Mouse (Mus musculus) ES-Bruce4 (cell line): ENCODE measurements around the gene Trib2. TPM values are rescaled to one million over a fixed set of nuclear protein-coding genes. Genes with fewer than 3 reads are reported as not detected.

ENCODE experiments used
- H3K27ac ChIP-seq: 2 replicates; pipeline ENCODE4 v1.5.1; 2012; ENCODE audit warnings: low read length, inconsistent platforms; ENCODE audit not compliant: insufficient read depth
- H3K27me3 ChIP-seq: 2 replicates; pipeline ENCODE4 v1.6.1; 2012; ENCODE audit warnings: mild to moderate bottlenecking, low read length, inconsistent platforms; ENCODE audit not compliant: control insufficient read depth, poor library complexity, insufficient read depth, severe bottlenecking
- H3K36me3 ChIP-seq: 2 replicates; pipeline ENCODE4 v1.6.1; 2012; ENCODE audit warnings: inconsistent platforms, mild to moderate bottlenecking, low read length, moderate library complexity; ENCODE audit not compliant: control insufficient read depth, poor library complexity, insufficient read depth, severe bottlenecking
- H3K4me1 ChIP-seq: one replicate; pipeline ENCODE4 v1.8.1; 2011; ENCODE audit warnings: low read length; ENCODE audit not compliant: control insufficient read depth, insufficient read depth
- H3K4me3 ChIP-seq: 2 replicates; pipeline ENCODE4 v1.5.1; 2011; ENCODE audit warnings: low read depth, mild to moderate bottlenecking, low read length
- H3K9ac ChIP-seq: 2 replicates; pipeline ENCODE4 v1.6.1; 2012; ENCODE audit warnings: low read depth, mild to moderate bottlenecking, inconsistent platforms; ENCODE audit not compliant: poor library complexity, severe bottlenecking
- H3K9me3 ChIP-seq: replicated peaks from 2 replicates; pipeline ENCODE4 v1.6.1; 2012; ENCODE audit warnings: mild to moderate bottlenecking, low read length, inconsistent platforms; ENCODE audit not compliant: control insufficient read depth, poor library complexity, insufficient read depth, severe bottlenecking
- CTCF ChIP-seq: IDR thresholded peaks from one replicate; pipeline ENCODE4 v1.8.1; 2011; ENCODE audit warnings: low read depth, low read length
- EP300 ChIP-seq: IDR thresholded peaks from 2 replicates; pipeline ENCODE4 v1.6.1; 2011; ENCODE audit warnings: low read depth, low read length; ENCODE audit not compliant: insufficient read depth
- POLR2A ChIP-seq: IDR thresholded peaks from one replicate; pipeline ENCODE4 v1.8.1; 2011; ENCODE audit warnings: low read length; ENCODE audit not compliant: insufficient read depth
- polyA plus RNA-seq: library from polyadenylated mRNA; stranded (reverse); fragments of >200 nt; gene quantifications from 2 replicates; pipeline ENCODE4 v1.2.4, GENCODE M21; 2011; ENCODE audit warnings: low read depth; ENCODE audit not compliant: missing spikeins, insufficient read depth, insufficient read length

Trib2 gene
- polyA plus RNA-seq = 8.6 and 11.2 TPM in 2 replicates

DNA sequence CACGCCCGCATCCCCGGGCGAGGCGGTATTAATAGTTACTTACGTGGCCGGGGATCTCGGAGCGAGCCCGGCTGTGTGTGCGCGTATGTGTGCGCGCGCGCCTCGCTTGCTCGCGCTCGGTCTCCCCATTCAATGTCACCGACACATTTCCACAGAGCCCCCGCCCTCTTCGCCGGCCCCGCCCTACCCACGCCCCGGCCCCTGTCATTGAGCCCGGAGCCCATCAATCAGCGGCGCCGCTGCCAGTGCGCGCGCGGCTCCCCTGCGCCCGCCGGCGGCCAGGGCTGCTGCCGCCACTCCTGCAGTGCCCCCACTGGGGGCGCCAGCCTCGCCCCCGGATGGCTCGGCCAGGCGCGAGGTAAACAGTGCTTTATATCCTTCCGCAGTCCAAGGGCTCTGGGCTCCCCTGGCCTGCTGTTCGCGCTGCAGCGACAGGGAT lies at the start of gene Trib2:
TSS of gene Trib2 (minus strand) at position 183 of the 439 bp plus-strand sequence.
- Histone ChIP-seq H3K36me3 (no peaks in the 10 kb centered on the region), H3K27me3 (peaks cover 3% of the 10 kb centered on the region), H3K9me3 (no peaks in the 10 kb centered on the region), H3K27ac (no peak within 1 kb of the TSS), H3K9ac (peak within 1 kb of the TSS; percentile 78), H3K4me1 (no peaks in the 10 kb centered on the region), H3K4me3 (peak within 1 kb of the TSS; percentile 76)
- TF ChIP-seq EP300 (0 out of 2 replicates have a peak, but pooled peaks have one; percentile 12), CTCF (peak; percentile 34), POLR2A (no peak)

DNA sequence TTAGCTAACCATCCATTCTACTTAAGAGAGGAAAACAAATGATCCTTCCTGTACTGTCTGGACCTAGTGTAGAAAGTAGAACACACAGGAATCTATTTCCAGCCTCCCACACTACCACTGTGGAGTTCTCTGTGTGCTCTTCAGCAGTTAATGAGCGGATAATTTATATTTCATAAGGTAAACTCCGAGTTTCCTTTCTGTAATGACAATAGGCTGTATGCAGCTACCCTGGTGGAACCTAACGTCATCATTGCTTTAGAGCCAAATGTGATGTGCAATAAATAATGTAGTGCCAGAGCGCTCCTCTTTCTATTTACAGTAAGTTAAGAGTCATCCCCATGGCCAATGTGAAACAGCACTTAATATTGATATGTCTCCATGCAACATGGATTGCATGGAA lies 41.3 kb upstream of the Trib2 start:
- Histone ChIP-seq H3K9me3 (no peaks in the 10 kb centered on the region), H3K9ac (no peak overlapping the region), H3K27me3 (no peaks in the 10 kb centered on the region), H3K4me3 (no peak overlapping the region), H3K27ac (no peak overlapping the region), H3K36me3 (no peaks in the 10 kb centered on the region), H3K4me1 (no peaks in the 10 kb centered on the region)
- TF ChIP-seq CTCF = no peak
- TF ChIP-seq POLR2A = no peak
- TF ChIP-seq EP300 = no peak

DNA sequence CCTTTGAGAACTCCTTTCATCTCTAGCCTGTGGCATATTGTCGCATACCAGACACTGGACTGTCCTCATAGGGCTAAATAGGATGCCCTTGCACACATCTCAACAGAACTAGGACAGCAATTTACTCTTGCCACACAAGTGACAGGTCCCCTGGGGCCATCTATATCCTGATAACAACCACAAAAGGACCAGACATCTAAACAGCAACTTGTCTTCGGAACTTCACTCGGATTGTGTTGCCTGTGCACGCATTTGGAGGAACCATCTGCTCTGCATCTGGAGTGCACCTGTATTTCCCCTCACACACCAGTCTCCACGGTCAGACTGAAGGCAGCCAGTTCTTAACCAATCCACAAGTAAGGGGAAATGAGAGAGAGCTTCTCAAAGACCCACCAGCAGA lies 39.2 kb upstream of the Trib2 start:
- TF ChIP-seq POLR2A (no peak), CTCF (no peak), EP300 (no peak)

DNA sequence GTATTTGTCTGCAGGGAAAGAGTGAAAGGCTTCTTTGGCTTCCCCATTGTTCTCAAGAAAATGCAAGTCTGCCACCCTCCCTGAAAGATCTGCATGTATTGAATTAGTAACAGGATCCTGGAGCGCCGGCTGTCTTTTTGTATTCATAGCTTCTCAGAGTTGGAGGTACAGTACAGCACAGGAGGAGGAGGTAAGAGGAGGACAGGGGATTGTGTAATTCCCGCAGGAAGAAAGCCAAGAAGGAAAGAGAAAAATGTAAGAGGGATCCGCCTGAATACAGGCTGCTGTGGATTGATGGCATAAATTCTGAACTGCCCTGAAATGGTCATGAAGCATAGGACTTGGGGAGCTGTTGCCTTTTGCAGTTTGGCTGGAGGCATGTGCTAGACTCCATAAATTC lies 36.1 kb upstream of the Trib2 start:
- Histone ChIP-seq H3K4me1 (no peaks in the 10 kb centered on the region), H3K4me3 (no peak overlapping the region), H3K36me3 (no peaks in the 10 kb centered on the region), H3K27me3 (no peaks in the 10 kb centered on the region), H3K9ac (no peak overlapping the region), H3K9me3 (peaks cover 12% of the 10 kb centered on the region; the same call in 1 of the 2 replicates), H3K27ac (no peak overlapping the region; the same call in 1 of the 2 replicates)
- TF ChIP-seq EP300 (no peak), POLR2A (no peak), CTCF (no peak)

More for the DNA sequence above, 39.2 kb upstream of the Trib2 start:
- Histone ChIP-seq H3K36me3 (no peaks in the 10 kb centered on the region), H3K4me3 (no peak overlapping the region), H3K4me1 (no peaks in the 10 kb centered on the region), H3K9me3 (peaks cover 12% of the 10 kb centered on the region; the same call in 1 of the 2 replicates), H3K27me3 (no peaks in the 10 kb centered on the region), H3K9ac (no peak overlapping the region), H3K27ac (no peak overlapping the region)

DNA sequence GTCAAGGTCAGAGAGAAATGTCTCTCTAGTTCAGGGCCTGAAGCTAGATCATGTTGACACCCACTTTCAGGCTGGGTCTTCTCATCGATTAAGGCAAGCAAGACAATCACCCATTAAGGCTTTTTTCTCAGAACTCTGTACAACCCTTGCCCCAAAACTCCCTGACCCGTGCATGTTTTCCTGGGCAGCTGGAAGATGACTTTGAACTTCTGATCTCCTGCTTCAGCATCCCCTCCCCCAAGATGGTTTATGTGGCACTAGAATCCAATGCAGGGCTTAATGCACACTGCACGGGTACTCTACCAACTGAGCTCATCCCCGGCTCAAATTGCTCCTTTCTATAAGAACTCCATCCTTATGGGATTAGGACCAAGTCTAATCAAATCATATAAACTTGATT lies 35.3 kb upstream of the Trib2 start:
- Histone ChIP-seq H3K4me1 (no peaks in the 10 kb centered on the region), H3K27ac (no peak overlapping the region), H3K27me3 (no peaks in the 10 kb centered on the region), H3K9me3 (peaks cover 12% of the 10 kb centered on the region; the same call in 1 of the 2 replicates), H3K4me3 (no peak overlapping the region), H3K36me3 (no peaks in the 10 kb centered on the region), H3K9ac (no peak overlapping the region)
- TF ChIP-seq POLR2A (no peak), CTCF (no peak), EP300 (no peak)

DNA sequence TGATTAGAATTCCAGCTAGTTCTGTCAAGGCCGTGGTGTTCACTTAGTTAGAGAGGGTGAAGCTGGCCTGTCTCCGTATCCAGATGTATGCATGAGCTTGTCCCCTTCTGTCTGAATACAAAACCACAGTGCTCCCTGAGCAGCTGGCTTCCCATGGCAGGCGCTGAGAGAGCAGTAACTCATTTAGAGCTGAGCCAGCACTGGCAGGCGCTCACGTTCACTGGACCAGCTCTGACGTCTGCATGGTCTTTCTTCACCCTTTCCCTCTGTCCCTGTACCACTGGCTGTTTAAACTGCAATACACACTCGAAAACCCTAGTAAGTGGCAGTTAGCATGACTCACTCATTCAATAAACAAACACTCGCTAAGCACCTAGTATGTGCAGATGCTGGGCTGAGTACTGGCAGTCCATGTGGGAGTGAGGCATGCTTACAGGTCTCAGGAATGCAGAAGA lies 33.7 kb upstream of the Trib2 start:
- no peaks in the 10 kb centered on the region for H3K36me3 ChIP-seq
- peaks cover 12% of the 10 kb centered on the region; the same call in 1 of the 2 replicates for H3K9me3 ChIP-seq
- H3K27ac ChIP-seq = no peak overlapping the region
- TF ChIP-seq CTCF = no peak
- TF ChIP-seq POLR2A = no peak
- TF ChIP-seq EP300 = no peak
- H3K4me3 ChIP-seq = no peak overlapping the region
- H3K27me3 ChIP-seq = no peaks in the 10 kb centered on the region
- H3K9ac ChIP-seq = no peak overlapping the region
- no peaks in the 10 kb centered on the region for H3K4me1 ChIP-seq
